Mouse (Mus musculus): ENCODE results near the gene Bmpr1a. TPM values are rescaled to one million over a fixed set of nuclear protein-coding genes. Genes with fewer than 3 reads are reported as not detected.
"Not testable (repeated sequence)": the region's sequence is repeated elsewhere in the genome, so short reads cannot be mapped to it uniquely, and the experiment has no call there.

Gene Bmpr1a
- total RNA-seq, 2 experiments from 2014 or later = 36.5 to 42.2 TPM

GRCm38 (mm10) chr14:34440526-34441066 is 62.5 kb downstream of the Bmpr1a start:
- no peak for TF ChIP-seq CTCF (conservative IDR thresholded peaks at IDR 0.05)
- peak overlapping the region; percentile 60 for H3K27ac ChIP-seq
- DNase-seq (ENCODE audit: low spot score in 2 of 2) = no peak
- H3K4me3 ChIP-seq = no peak overlapping the region

GRCm38 (mm10) chr14:34429069-34429468 is 74.1 kb downstream of the Bmpr1a start:
- no peak for TF ChIP-seq CTCF (conservative IDR thresholded peaks at IDR 0.05)
- Histone ChIP-seq H3K27ac (no peak overlapping the region), H3K4me3 (no peak overlapping the region)
- no peak for DNase-seq (ENCODE audit: low spot score in 2 of 2)

- DNase-seq (ENCODE audit: low spot score in 2 of 2) = no peak
- Histone ChIP-seq H3K27ac (no peak overlapping the region), H3K4me3 (no peak overlapping the region)
- peak; percentile 59 for TF ChIP-seq CTCF (conservative IDR thresholded peaks at IDR 0.05)
Measured at GRCm38 (mm10) chr14:34428274-34428673, 74.9 kb downstream of the Bmpr1a start.

- Histone ChIP-seq H3K27ac (no peak overlapping the region), H3K4me3 (no peak overlapping the region)
- TF ChIP-seq CTCF (conservative IDR thresholded peaks at IDR 0.05) = no peak
- no peak for DNase-seq (ENCODE audit: low spot score in 2 of 2)
Measured at GRCm38 (mm10) chr14:34421078-34421477, 82.1 kb downstream of the Bmpr1a start.

GRCm38 (mm10) chr14:34417501-34417900 is 85.6 kb downstream of the Bmpr1a start:
- no peak for DNase-seq (ENCODE audit: low spot score in 2 of 2)
- H3K27ac ChIP-seq = no peak overlapping the region
- H3K4me3 ChIP-seq = no peak overlapping the region
- TF ChIP-seq CTCF (conservative IDR thresholded peaks at IDR 0.05) = no peak

- H3K27ac ChIP-seq; H3K4me3 ChIP-seq; DNase-seq (ENCODE audit: low spot score in 2 of 2): not testable (repeated sequence)
Measured at GRCm38 (mm10) chr14:34416946-34417345, 86.2 kb downstream of the Bmpr1a start.

GRCm38 (mm10) chr14:34412164-34412896 is 90.8 kb downstream of the Bmpr1a start:
- Histone ChIP-seq H3K4me3 (no peak overlapping the region), H3K27ac (no peak overlapping the region)
- DNase-seq (ENCODE audit: low spot score in 2 of 2) = no peak
- no peak for TF ChIP-seq CTCF (conservative IDR thresholded peaks at IDR 0.05)

- no peak overlapping the region for H3K4me3 ChIP-seq
- DNase-seq (ENCODE audit: low spot score in 2 of 2) = no peak
- no peak overlapping the region for H3K27ac ChIP-seq
- no peak for TF ChIP-seq CTCF (conservative IDR thresholded peaks at IDR 0.05)
Measured at GRCm38 (mm10) chr14:34410716-34411115, 92.4 kb downstream of the Bmpr1a start.

GRCm38 (mm10) chr14:34403424-34403823 is 99.7 kb downstream of the Bmpr1a start:
- H3K4me3 ChIP-seq = no peak overlapping the region
- no peak for TF ChIP-seq CTCF (conservative IDR thresholded peaks at IDR 0.05)
- H3K27ac ChIP-seq = no peak overlapping the region
- DNase-seq (ENCODE audit: low spot score in 2 of 2) = no peak

- no peak for TF ChIP-seq CTCF (conservative IDR thresholded peaks at IDR 0.05)
- no peak for DNase-seq (ENCODE audit: low spot score in 2 of 2)
- no peak overlapping the region for H3K4me3 ChIP-seq
- no peak overlapping the region for H3K27ac ChIP-seq
Measured at GRCm38 (mm10) chr14:34402871-34403270, 100.3 kb downstream of the Bmpr1a start.

GRCm38 (mm10) chr14:34401135-34401534 is 102.0 kb downstream of the Bmpr1a start:
- H3K4me3 ChIP-seq = no peak overlapping the region
- no peak overlapping the region for H3K27ac ChIP-seq
- TF ChIP-seq CTCF (conservative IDR thresholded peaks at IDR 0.05) = peak; percentile 97
- peak; percentile 69 to 84 for DNase-seq (ENCODE audit: low spot score in 2 of 2)

GRCm38 (mm10) chr14:34400021-34400420 is 103.1 kb downstream of the Bmpr1a start:
- Histone ChIP-seq H3K27ac (no peak overlapping the region), H3K4me3 (no peak overlapping the region)
- no peak for TF ChIP-seq CTCF (conservative IDR thresholded peaks at IDR 0.05)
- DNase-seq (ENCODE audit: low spot score in 2 of 2) = no peak

- DNase-seq (ENCODE audit: low spot score in 2 of 2) = no peak
- TF ChIP-seq CTCF (conservative IDR thresholded peaks at IDR 0.05) = no peak
- no peak overlapping the region for H3K4me3 ChIP-seq
- no peak overlapping the region for H3K27ac ChIP-seq
Measured at GRCm38 (mm10) chr14:34399301-34399700, 103.8 kb downstream of the Bmpr1a start.

GRCm38 (mm10) chr14:34398901-34399300 is 104.2 kb downstream of the Bmpr1a start:
- no peak overlapping the region for H3K4me3 ChIP-seq
- TF ChIP-seq CTCF (conservative IDR thresholded peaks at IDR 0.05) = no peak
- no peak overlapping the region for H3K27ac ChIP-seq
- DNase-seq (ENCODE audit: low spot score in 2 of 2) = no peak

Measured in layer of hippocampus, adult 2 months (tissue).